Comparison of ENCODE assay signal across 15 mouse cellular contexts in genomic region chr1:89713681-89714080, GRCm38 (mm10).
"Had no signal": no experiment of that assay in that cellular context is flagged by ENCODE, and none has a peak within 500 bp of the region (broad histone marks: within the 10 kb centered on the region; RNA-seq: fewer than 3 reads in every experiment).

No protein-coding gene starts in this region.

- H3K27me3 ChIP-seq: intestine, embryonic 15.5 days; kidney, embryonic 15.5 days; limb, embryonic 15.5 days; liver, embryonic 12.5 days; neural tube, embryonic 15.5 days; stomach, embryonic 15.5 days had no signal

- H3K9me3 ChIP-seq: intestine, embryonic 15.5 days; kidney, embryonic 15.5 days; limb, embryonic 15.5 days; liver, embryonic 12.5 days; megakaryocyte, embryonic 14.5 days; neural tube, embryonic 15.5 days; stomach, embryonic 15.5 days had no signal

- ATAC-seq: intestine, embryonic 15.5 days; liver, embryonic 12.5 days had no signal

- H3K4me1 ChIP-seq: liver, embryonic 12.5 days; megakaryocyte, embryonic 14.5 days; stomach, embryonic 15.5 days had no signal

- H3K4me2 ChIP-seq: intestine, embryonic 15.5 days; kidney, embryonic 15.5 days; limb, embryonic 15.5 days; liver, embryonic 12.5 days; lung, embryonic 14.5 days; neural tube, embryonic 15.5 days; stomach, embryonic 15.5 days had no signal

- DNase-seq: lung, embryonic 14.5 days; lung, postnatal 14 days; right cerebral cortex, postnatal 14 days; thymus, adult 2 months; thymus, postnatal 25 days had no signal

- H3K36me3 ChIP-seq: intestine, embryonic 15.5 days; kidney, embryonic 15.5 days; limb, embryonic 15.5 days; liver, embryonic 12.5 days; stomach, embryonic 15.5 days had no signal

- H3K27ac ChIP-seq: intestine, embryonic 15.5 days; kidney, embryonic 15.5 days; left cerebral cortex, adult 2 months; limb, embryonic 15.5 days; liver, embryonic 12.5 days; macrophage; neural tube, embryonic 15.5 days; stomach, embryonic 15.5 days had no signal

- H3K9ac ChIP-seq: intestine, embryonic 15.5 days; kidney, embryonic 15.5 days; limb, embryonic 15.5 days; liver, embryonic 12.5 days; lung, embryonic 14.5 days; neural tube, embryonic 15.5 days; stomach, embryonic 15.5 days had no signal

- H3K4me3 ChIP-seq: intestine, embryonic 15.5 days; kidney, embryonic 15.5 days; left cerebral cortex, adult 2 months; limb, embryonic 15.5 days; liver, embryonic 12.5 days; megakaryocyte, embryonic 14.5 days; myocyte; neural tube, embryonic 15.5 days; stomach, embryonic 15.5 days had no signal
